Mouse (Mus musculus) liver, embryonic 14.5 days (tissue): ENCODE measurements around the gene Prm1. TPM values are rescaled to one million over a fixed set of nuclear protein-coding genes. Genes with fewer than 3 reads are reported as not detected.

Source experiments
- ATAC-seq: fragments of 200-750 bp; cut with Nextera tagmentation; 2 replicates; pipeline ENCODE4 v1.8.0; 2017; ENCODE audit warnings: moderate number of reproducible peaks, mild to moderate bottlenecking, moderate library complexity; ENCODE audit not compliant: insufficient read depth
- DNase-seq, 3 experiments: peaks; one replicate each; pipeline ENCODE4 v3.0.0-alpha.2; 2012 to 2013; ENCODE audit warnings: low read depth in 3 of 3, low spot score in 3 of 3
- H3K27ac ChIP-seq: fragments of 300-500 bp; sonication (generic); 2 replicates; pipeline ENCODE4 v1.5.1; 2014; ENCODE audit warnings: moderate library complexity, mild to moderate bottlenecking, control low read depth, inconsistent platforms
- H3K27me3 ChIP-seq: fragments of 300-500 bp; sonication (generic); 2 replicates; pipeline ENCODE4 v1.6.1; 2014; ENCODE audit warnings: mild to moderate bottlenecking, low read length, moderate library complexity; ENCODE audit not compliant: control insufficient read depth, insufficient read depth
- H3K36me3 ChIP-seq: fragments of 300-500 bp; sonication (generic); replicated peaks from 2 replicates; pipeline ENCODE4 v1.6.1; 2014; ENCODE audit warnings: low read depth; ENCODE audit not compliant: control insufficient read depth, insufficient read depth
- H3K4me1 ChIP-seq, 2 experiments: fragments of 200-500 bp in 1 of 2; fragments of 300-500 bp in 1 of 2; sonication (generic) in 1 of 2; replicated peaks; 2 replicates each; pipeline ENCODE4 v1.6.1; 2012 to 2014; ENCODE audit warnings: antibody characterized with exemption in 1 of 2, inconsistent platforms in 1 of 2, low read length in 1 of 2; ENCODE audit not compliant: control insufficient read depth in 2 of 2, insufficient read depth in 2 of 2
- H3K4me2 ChIP-seq: fragments of 300-500 bp; sonication (generic); 2 replicates; pipeline ENCODE4 v1.6.1; 2014; ENCODE audit warnings: low read depth, mild to moderate bottlenecking, control low read depth, moderate library complexity
- H3K4me3 ChIP-seq, 2 experiments: fragments of 200-500 bp in 1 of 2; fragments of 300-500 bp in 1 of 2; sonication (generic) in 1 of 2; 2 replicates each; pipeline ENCODE4 v1.5.1; 2012 to 2014; ENCODE audit warnings: low read depth in 2 of 2, low read length in 2 of 2, mild to moderate bottlenecking in 2 of 2, control low read depth in 1 of 2, inconsistent platforms in 1 of 2, moderate library complexity in 1 of 2; ENCODE audit not compliant: insufficient read depth in 1 of 2
- H3K9ac ChIP-seq: fragments of 300-500 bp; sonication (generic); replicated peaks from 2 replicates; pipeline ENCODE4 v1.6.1; 2014; ENCODE audit warnings: mild to moderate bottlenecking, control low read depth, moderate library complexity
- H3K9me3 ChIP-seq: fragments of 300-500 bp; sonication (generic); 2 replicates; pipeline ENCODE4 v1.6.1; 2016; ENCODE audit warnings: low read length, mixed read lengths; ENCODE audit not compliant: control insufficient read depth
- CTCF ChIP-seq: IDR thresholded peaks from 2 replicates; pipeline ENCODE4 v1.5.1; 2016; ENCODE audit warnings: antibody characterized with exemption, low read depth, control low read depth
- EP300 ChIP-seq: IDR thresholded peaks from 2 replicates; pipeline ENCODE4 v1.6.1; 2016; ENCODE audit warnings: antibody characterized with exemption, low read depth
- WGBS: fragments of 180-500 bp; shearing (Covaris S2); extraction: QIAGEN DNeasy Blood & Tissue Kit; methylation state at CpG from one replicate; pipeline ENCODE4 v1.1.7; 2014; ENCODE audit not compliant: insufficient replicate concordance; 5-methylcytosine and 5-hydroxymethylcytosine counted together
- polyA plus RNA-seq, 2 experiments: library from polyadenylated mRNA; depleted of rRNA in 1 of 2; stranded (reverse) in 1 of 2; unstranded in 1 of 2; fragments of >200 nt; fragmentation: Nextera tagmentation in 1 of 2; extraction: Ambion mirVana in 1 of 2; gene quantifications; 2 replicates each; pipeline versions ENCODE4 v1.2.1 to v1.2.3; 2012 to 2014

Gene Prm1
- polyA plus RNA-seq, 2 experiments = not detected

DNA sequence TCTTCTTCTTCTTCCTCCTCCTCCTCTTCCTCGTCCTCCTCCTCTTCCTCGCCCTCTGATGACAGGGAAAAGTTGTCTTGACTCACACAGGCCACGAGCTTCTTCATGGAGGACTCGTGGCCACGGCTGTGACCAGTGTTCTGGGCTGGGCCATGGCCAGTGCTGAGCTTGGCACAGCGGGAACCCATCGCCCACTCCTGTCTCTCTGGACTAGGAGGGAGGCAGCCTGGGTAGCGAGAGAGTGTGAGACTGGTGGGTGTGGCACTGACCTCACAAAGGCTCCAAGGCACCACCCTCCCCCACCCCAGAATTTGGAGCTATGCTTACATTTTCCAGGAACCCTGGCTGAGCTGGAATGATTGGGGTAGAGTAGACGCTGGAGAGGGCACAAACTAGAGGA, 14.9 kb downstream of the Prm1 start, which contains the start of gene Prm3:
TSS of gene Prm3 (minus strand) at position 213 of the 400 bp plus-strand sequence.
- no peak within 1 kb of the TSS for H3K4me3 ChIP-seq
- H3K4me1 ChIP-seq = 0 out of 4 replicates have a peak, but pooled peaks cover 0 to 2% of the 10 kb centered on the region in 2 experiments
- no peaks in the 10 kb centered on the region; the same call in 1 of the 2 replicates for H3K27me3 ChIP-seq
- no peak within 1 kb of the TSS for H3K4me2 ChIP-seq
- no peak within 1 kb of the TSS for H3K9ac ChIP-seq
- no peaks in the 10 kb centered on the region for H3K9me3 ChIP-seq
- TF ChIP-seq EP300 (no peak), CTCF (no peak)
- WGBS = 47% methylated on average over 9 of the region's 9 CpGs
- DNase-seq (no peak), ATAC-seq (no peak)
- H3K36me3 ChIP-seq = no peaks in the 10 kb centered on the region
- H3K27ac ChIP-seq = no peak within 1 kb of the TSS

DNA sequence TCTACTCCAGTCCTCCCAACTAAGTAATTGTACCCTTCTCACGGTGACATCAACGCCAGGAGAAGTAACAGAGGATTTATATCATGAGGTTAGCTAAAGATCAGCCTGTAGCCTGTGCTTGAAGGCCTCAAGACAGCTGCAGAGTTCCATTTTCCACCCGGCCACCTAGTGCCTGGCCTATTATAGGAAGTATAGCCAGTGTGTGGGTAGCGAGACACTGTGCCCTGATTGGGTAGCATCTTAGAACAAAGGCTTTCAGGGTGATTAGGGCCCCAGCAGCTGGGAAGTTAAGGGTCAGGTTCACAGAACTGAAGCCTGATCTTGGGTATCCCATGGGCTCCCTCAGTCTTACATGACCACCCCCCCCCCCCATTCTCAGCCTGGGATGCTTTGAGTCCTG, 16.8 kb downstream of the Prm1 start:
- Histone ChIP-seq H3K27ac (no peak overlapping the region), H3K27me3 (peaks cover 11% of the 10 kb centered on the region), H3K4me3 (no peak overlapping the region), H3K4me1 (0 out of 4 replicates have a peak, but pooled peaks cover 0 to 2% of the 10 kb centered on the region in 2 experiments), H3K9me3 (no peaks in the 10 kb centered on the region), H3K4me2 (no peak overlapping the region), H3K36me3 (no peaks in the 10 kb centered on the region), H3K9ac (no peak overlapping the region)
- ATAC-seq (no peak), DNase-seq (no peak)
- 55% methylated on average over 4 of the region's 4 CpGs for WGBS
- TF ChIP-seq CTCF (no peak), EP300 (no peak)

DNA sequence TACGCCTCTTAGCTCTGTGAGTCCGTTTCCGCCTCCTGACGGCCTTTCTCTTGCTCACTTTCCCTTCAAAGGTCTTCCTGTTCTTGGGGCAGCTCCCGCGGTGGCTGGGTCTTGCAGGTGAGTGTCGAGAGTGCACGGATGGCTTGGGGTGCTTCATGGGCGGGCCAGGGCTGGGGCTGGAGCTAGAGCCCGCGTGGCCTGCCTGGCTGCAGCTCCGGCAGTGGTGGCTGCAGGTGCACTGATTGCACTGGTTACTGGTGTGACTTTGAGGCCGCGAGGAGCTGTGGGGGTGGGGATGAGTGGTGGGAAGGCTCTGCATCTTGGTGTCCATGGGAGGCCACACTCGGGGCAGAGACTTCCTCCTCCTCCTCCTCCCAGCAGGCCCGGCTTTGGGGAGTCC, 17.4 kb downstream of the Prm1 start, which contains the start of gene Tnp2:
TSS of gene Tnp2 (minus strand) at position 390 of the 400 bp plus-strand sequence.
- DNase-seq (no peak), ATAC-seq (no peak)
- Histone ChIP-seq H3K4me1 (0 out of 4 replicates have a peak, but pooled peaks cover 0 to 2% of the 10 kb centered on the region in 2 experiments), H3K27me3 (peaks cover 17% of the 10 kb centered on the region), H3K27ac (no peak within 1 kb of the TSS), H3K9ac (no peak within 1 kb of the TSS), H3K36me3 (no peaks in the 10 kb centered on the region), H3K4me2 (no peak within 1 kb of the TSS), H3K4me3 (no peak within 1 kb of the TSS), H3K9me3 (no peaks in the 10 kb centered on the region)
- WGBS = 43% methylated on average over 16 of the region's 16 CpGs
- TF ChIP-seq EP300 (no peak), CTCF (no peak)

DNA sequence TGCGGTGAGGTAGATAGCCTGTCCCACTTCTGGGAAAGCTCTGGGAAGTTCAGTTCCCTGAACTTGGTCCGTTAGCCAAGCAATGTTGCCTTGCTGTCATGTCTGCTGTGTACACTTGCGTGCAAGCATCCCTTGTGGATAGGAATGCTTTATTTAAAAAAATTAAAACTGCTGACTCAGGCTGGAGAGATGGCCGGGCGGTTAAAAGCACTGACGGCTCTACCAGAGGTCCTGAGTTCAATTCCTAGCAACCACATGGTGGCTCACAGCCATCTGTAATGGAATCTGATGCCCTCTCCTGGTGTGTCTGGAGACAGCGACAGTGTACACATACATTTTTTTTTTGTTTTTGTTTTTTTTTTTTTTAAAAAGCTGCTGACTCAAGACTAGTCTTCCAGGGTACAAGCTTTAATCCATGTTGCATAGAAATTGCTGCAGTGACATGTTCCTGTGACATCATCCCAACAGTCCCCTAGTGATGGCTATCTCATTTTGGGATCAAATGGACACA, 18.0 kb downstream of the Prm1 start:
- Histone ChIP-seq H3K4me2 (no peak overlapping the region), H3K4me1 (0 out of 4 replicates have a peak, but pooled peaks cover 0 to 2% of the 10 kb centered on the region in 2 experiments), H3K36me3 (no peaks in the 10 kb centered on the region), H3K27me3 (peaks cover 23% of the 10 kb centered on the region), H3K9me3 (no peaks in the 10 kb centered on the region), H3K4me3 (no peak overlapping the region), H3K9ac (no peak overlapping the region), H3K27ac (no peak overlapping the region)
- TF ChIP-seq CTCF (no peak), EP300 (no peak)
- 59% methylated on average over 7 of the region's 7 CpGs for WGBS
- ATAC-seq = no peak
- DNase-seq = no peak

DNA sequence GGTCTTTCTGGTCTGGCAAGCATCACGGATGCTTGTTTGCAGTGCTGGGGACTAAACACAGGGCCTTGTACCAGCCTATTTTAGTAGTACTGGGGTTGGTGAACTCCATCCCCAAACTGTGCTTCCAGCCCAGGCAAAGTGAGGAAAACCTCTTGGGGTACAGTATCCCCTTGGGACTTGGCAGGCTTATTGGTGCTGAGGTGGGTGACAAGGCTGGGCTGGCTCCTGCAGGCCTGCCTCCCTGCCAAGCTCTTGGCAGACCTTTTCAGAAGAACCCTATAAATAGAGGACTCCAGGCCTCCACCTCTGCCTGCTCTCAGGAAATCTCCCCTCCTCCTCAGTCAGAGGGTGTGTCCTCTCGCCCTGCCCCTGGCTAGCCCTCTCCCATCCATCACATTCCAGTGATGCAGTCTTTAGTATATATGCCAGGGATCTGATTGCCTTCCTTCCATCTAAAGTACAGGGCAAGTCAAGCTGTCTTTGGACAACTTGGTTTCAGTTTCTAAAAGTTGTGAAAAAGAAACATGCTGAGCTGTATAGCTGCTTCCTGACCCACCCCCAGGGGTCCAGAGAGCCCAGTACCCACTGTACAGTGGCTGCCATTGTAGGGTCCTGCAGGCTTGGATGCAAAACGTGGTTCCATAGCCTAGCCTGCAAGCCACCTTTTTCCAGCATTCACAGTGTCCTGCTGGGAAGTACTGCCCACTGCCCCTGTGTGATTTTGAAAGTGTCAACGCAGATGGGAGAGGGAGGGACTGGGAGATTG, 18.7 kb downstream of the Prm1 start:
- DNase-seq (no peak), ATAC-seq (no peak)
- TF ChIP-seq EP300 = no peak
- no peak for TF ChIP-seq CTCF
- Histone ChIP-seq H3K4me1 (0 out of 4 replicates have a peak, but pooled peaks cover 0 to 2% of the 10 kb centered on the region in 2 experiments), H3K4me3 (no peak overlapping the region), H3K27ac (no peak overlapping the region), H3K36me3 (no peaks in the 10 kb centered on the region), H3K9ac (no peak overlapping the region), H3K9me3 (no peaks in the 10 kb centered on the region), H3K27me3 (peaks cover 26% of the 10 kb centered on the region), H3K4me2 (no peak overlapping the region)
- WGBS = 57% methylated on average over 4 of the region's 4 CpGs
